Mouse (Mus musculus) ovary, adult 18-20 months (tissue): Measurements from ENCODE around the gene Fadd.

ENCODE experiments used
- DNase-seq: peaks from one replicate; pipeline ENCODE4 v3.0.0; 2022; ENCODE audit warnings: low spot score, mixed read lengths

The Fadd gene

DNA sequence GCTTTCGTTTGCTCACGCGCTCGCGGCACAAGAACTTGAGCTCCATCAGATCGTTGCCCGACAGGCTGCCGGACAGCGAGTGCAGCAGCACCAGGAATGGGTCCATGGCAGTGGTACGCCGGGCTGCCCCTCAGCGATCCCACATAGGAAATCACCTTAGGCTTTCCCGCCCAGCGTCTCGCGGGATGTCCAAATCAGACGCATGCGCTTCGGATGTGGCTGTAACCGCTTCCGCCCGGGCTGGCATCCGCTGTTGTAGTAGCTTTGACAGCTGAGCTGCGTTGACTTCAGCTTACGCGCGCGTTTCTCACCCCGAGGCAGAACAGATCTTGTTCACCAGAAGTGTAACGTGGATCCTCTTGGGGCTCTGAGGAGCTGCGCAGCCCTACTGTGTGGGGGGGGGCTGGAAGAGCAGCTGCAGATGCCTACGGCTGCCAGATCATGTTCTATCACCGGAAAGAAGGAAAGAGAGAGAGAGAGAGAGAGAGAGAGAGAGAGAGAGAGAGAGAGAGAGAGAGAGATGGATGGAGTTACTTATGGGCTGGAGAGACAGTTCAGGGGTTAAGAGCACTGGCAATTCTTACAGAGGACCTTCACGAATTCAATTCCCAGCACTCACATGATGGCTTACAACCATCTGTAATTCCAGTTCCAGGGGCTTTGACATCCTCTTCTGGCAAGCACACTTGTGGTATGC lies at the start of gene Fadd:
Fadd (minus strand) TSS at position 180 of the 697 bp plus-strand sequence.
- DNase-seq: peak; percentile 88

DNA sequence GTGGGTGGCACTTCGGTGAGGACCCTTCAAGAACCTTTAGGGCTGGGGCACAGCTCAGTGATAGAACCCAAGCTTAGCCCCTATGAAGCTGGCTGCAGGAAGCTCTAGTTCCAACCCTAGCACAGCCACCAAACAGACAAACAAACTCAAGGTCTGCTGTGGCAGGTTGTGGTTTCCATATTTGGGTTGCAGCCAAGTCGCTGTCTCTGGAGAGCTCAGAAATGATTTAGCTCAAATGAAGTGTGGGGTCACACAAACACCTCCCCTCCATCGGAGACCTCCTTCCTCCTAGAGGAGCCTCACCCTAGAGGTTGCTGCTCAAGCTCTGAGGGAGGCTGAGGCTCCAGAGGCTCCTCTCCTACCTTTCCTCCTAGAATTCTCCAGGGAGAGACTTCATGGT lies 48.4 kb upstream of the Fadd start:
- no peak for DNase-seq

DNA sequence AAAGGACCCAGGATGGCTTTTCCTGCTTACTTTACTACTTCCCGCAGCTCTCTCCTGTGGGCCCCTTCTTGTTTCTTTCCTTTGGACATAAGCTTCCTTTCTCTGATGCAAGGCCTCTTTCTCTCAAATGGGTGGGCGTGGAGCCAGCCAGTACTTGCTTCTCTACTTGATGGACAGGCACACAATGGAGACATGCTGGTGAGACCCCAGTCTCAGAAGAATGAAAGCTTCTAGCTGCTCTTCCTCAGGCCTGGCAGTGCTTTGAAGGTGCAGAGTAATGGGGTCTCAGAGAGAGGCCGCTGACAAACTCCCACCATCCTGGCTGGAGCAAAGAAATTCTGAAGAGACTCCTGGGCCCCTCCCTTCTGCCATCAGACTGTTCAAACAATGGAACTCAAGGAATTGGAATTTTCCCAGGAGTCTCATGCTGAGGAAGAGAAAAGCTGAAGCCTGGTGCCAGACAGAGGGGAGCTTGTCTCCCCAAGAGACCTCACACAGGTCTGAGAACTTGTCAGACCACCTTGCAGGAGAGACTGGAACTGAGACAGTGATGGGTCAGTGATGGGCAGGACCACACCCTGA lies 46.2 kb upstream of the Fadd start:
- no peak for DNase-seq

DNA sequence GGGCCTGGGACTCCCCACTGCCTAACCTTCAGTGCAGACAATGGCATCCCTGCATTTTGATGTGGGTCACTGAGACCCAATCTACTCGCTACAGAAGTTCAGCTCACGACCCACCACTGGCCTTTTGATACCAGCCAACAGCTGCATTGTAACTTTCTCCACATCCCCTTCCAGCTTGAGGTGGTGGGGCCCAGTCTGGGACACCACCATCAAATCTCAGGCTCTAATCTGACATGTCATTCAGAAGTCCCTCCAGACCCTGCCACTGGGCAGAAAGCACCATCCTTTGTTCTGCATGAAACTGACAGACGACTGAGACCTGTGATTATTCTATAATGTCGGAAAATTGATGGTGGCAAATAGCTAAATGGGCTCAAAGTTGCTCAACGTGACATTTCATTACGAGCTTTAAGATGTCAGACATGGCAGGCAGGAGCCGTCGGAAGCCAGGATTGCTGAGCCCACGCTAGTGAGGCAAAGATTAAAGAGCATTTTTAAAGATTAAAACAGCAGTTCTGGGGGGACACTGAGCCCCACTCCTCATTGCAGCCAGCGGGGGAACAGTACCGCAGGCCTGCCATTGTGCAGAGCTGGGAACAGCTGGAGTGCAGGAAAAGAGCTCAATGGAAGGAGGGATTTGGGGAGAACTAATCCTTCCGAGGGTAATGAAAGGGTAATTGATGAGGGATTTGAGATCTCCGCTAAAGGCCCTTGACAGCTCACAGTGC lies 45.5 kb upstream of the Fadd start:
- no peak for DNase-seq

DNA sequence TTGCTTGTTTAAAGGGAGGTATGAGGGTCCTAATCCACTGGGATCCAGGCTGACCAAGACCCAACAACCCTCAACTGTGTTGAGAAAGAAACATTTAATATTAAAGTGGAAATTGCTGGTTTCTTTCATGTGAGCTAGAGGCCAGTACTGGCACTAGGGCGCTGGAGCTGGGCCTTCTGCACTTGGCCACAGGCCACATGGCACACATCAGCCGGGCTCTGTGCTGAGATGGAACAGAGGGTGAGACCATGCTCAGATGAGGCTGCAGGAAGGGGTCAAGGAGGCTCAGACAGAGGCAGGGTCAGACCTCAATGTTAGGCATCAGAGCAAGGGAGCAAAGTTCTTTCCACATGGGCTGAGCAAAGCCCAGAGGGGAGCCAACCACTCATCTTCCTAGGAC lies 43.8 kb upstream of the Fadd start:
- no peak for DNase-seq

DNA sequence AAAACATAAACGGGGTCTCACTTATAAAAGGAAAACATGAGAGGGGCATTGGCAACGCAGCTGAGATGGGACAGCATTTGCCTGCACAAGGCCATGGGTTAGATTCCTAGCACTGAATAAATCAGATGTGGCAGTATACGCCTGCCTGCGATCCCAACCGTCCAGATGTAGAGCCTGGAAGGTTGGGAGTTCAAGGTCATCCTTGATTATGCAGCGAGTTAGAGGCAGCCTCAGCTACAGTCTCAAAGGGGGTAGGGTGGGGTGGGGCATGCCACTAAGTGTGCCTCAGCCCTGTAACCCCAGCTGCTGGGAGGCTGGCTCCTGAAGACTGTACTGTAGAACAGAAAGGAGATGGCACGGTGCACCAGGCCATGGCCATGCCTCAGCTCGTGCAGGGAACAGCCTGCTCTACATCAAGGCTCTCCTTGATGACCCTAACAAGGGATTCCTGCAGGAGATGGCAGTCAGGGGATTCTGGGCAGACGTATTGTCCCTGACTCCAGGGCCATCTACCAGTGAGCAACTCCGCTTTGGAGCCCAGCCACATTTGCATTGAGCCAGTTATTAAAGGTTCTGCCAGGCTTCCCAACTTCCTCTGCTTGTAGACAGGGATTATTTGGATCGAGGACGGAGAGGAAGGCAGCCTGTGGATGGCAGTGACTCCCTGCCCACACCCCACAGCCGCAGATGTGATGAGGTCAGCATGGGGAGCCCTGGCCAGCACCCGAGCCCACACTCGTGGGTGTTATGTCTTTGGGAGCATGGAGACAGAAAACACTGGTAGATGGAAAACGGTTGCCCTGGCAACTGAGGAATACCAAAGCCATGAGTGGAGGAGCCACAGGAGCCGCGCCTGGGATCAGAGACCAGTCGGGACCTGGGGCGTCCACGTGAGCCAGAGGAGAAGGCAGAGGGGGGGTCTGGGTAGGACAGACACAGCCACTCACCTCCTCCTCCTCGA lies 38.7 kb upstream of the Fadd start:
- peak; percentile 77 for DNase-seq

DNA sequence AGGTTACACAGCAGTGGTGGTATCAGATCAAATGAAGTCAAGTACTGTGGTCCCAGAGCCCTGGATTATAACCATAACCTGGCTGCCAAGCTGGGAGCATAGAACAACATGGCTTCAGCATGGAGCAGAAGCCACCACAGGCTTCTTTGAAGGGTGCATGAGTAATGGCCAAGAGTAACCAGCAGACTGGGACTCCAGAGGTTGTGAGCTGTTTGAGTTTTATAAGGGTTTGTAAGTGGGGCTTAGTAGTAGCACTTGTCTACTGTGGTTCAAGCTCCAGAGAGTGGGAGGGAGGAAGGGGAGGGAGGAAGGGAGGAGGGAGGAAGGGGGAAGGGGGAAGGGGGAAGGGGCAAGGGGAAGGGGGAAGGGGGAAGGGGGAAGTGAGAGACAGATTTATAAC lies 38.1 kb upstream of the Fadd start:
- DNase-seq: no peak

DNA sequence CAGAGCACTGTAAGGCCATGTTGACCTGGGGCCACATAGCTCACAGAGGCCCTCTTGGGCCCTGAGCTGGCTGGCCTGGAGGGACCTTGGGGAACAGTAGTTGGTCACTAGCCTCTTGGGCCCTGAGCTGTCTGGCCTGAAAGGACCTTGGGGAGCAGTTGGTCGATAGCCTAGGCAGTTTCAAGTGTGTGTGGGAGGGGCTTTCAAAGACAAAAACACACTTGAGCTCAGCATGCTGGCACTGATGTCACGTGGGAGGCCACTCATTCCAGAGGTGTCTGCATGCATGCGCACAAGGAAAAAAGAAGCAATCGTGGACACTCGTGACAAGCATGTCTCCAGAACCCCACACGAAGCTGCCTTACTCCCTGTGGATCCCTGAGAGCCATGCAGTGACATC lies 33.1 kb upstream of the Fadd start:
- peak; percentile 47 for DNase-seq

DNA sequence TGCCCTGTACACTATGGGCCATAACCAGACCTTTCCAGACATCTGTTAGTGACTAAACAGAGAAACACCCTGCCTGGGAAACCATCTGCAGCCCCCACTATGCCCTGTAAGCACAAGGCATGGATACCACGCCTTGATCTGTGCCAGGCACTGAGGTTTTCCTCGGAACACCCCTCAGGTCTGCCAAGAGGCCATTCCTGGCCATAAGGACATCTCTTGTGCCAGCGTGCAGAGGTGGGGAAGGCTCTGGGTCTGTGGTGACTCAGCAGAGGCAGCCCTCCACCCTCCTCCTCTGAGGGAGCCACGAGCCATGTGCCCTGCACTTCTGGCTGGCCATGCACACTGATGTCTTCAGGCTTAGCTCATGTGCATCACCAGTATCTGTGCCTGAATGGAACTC lies 30.6 kb upstream of the Fadd start:
- DNase-seq: no peak

DNA sequence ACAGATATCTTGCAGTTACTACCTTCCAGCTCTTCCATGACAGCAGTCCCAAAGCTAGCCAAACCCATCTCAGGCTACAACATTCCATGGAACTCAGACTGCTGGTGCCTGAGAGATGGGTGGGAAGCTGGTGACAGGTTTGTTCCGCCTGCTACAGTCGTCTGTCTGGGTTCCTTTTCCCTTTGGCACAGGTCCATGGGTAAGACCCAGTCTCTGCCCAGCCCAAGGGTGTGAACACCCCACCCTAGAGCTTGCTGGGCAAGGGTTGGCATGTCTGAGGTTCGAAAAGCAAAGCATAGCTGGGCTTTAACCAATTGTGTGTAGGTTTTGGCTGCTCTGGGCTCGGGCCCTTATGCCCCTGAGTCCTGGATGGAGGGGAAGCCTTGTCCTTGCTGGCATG lies 30.1 kb upstream of the Fadd start:
- DNase-seq: no peak

DNA sequence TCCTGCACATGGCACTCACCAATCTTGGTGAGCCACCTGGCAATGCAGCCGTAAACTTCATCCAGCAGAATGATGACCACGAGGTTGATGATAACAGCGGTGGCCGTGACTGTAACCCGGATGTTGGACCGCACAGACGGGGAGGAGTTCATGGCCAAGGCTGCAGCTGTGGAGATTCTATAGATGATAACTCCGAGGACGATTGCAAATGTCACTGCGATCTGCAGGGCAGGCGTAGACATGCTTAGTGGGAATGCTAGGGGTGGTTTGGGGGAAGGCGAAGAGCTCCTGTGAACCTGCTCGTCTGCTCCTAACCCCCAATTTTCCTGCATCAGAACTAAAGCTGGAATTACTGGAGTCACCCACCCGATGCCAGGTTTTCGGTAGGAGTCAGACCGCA lies 29.3 kb upstream of the Fadd start:
- peak; percentile 25 for DNase-seq

DNA sequence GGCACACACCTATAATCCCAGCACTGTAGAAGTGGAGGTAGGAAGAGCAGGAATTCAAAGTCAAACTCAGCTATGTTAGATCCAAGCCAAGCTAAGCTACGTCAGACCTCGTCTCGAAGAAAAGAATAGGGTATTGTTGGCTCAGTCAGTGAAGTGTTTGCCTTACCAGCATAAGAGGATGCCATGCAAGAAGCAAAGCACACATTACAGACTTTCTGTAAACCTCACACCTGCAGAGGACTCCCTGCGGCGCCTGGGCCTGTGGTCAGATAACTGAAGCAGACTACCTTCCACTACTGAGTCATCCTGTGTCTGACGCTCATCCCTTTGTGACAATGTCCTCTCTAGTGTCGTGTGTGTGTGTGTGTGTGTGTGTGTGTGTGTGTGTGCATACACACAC lies 27.3 kb upstream of the Fadd start:
- DNase-seq: no peak

DNA sequence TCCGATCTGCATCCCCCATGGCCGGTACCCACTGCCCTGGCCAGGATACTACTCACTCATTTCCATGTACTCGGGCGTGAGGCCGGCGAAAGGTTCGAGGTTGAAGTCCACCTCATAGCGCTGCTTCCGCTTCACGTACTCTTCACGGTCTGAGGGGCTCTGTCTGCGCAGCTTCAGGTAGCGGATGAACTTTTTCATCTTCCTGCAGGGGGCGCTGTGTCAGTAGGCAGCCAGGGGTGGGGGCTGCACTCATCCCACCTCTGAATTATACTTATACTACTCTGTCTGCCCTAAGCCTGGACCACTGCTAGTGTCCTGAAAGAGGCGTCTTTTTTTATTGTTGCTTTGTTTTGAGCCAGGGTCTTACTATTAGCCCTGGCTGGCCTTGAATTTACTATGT lies 25.6 kb upstream of the Fadd start:
- DNase-seq: no peak

DNA sequence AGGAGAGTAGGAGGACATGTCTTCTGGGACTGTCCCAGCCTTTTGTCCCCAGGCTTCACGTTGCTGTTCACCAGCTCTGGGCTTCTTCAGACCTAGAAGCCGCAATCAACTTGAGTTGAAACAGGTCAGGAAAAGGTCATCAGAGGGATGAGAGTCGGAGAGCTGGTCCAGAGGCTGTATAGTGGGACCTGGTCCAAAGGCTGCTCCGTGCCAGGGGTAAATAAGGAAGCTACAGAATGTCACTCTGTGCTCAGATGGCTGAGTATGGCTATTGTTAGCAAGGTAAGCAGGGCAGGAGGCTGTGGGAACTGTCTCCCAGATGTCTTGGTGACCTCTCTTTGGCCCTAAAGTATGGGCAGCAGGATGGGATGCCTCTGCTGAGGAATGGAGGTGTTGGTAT lies 22.5 kb upstream of the Fadd start:
- no peak for DNase-seq

DNA sequence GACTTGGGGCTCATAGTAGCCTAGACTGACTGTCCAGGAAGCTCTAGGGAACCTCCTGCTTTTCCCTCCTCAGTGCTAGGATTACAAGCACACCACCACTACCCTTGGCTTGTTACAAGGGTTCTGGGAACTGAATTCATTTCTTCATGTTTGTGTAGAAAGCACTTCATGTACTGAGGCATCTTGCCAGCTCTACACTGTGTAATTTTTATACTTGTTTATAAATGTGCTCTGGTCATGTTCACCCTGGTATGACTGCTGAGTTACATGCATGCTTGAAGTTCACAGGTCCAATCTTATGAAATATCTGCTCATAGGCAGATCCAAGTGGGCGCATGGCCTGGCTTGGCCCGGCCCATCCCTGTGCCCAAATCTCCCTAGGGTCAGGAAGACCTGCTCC lies 22.0 kb upstream of the Fadd start:
- DNase-seq: no peak

DNA sequence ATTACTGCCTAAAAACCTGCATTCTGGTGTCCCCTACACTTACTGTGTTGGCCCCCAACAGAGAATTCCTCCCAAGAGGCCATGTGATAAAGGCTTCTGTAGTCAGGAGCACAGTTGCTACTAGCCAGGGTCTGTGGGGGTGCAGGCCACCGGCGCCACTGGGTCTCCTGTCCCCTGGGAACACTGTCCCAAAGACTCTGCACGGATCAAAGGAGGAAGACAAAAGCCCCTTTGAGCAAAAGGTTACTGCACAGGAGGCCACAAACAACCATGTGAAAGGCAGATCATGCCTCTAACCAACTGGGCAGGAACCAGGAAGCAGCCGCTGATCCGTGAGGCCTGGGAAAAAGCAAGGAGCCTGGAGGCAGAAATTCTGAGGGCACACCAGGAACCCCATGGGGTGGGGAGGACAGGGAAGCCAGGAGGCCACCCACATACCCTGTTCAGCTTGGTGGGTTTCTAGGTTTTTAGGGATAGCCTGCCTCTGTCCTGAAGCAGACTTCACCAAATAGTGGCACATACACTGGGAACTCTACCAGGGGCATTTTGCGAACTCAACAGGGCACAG lies 18.2 kb upstream of the Fadd start:
- DNase-seq: no peak

DNA sequence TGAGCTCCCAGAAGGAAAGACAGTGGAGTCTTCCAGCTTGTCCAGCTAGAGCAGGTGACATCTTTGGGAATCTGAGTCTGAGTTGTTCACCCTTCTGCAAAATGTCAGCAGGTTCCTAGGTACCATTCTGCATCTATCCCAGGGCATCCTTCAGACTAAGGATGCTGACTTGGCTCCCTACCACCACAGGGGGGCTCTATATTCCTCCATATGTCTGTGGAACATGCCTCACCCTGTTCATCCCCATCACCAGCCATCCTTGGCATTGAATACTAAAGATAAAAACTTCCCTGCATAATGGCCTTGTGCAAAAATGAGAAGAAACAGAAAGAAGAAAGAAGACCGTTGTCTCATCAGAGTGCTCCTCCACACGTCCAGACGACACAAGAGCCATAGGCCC lies 7.2 kb upstream of the Fadd start:
- no peak for DNase-seq

DNA sequence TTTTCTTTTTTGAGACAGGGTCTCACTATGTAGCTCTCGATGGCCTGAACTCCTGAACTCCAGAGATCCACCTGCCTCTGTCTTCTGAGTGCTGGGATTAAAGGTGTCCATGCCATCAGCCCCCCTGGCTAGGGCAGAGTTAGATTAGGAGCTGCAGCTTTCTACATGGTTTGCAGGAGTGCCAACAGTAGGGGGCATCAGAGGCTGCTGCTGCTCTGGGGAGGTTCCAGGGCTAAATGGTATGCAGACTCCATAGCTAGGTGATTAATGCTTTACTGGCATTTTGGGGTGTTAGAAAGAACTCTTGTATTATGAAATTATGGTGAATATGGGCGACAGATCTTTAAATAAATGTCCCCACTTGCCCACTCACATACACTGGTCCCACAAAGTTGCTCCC lies 5.0 kb upstream of the Fadd start:
- DNase-seq: no peak

DNA sequence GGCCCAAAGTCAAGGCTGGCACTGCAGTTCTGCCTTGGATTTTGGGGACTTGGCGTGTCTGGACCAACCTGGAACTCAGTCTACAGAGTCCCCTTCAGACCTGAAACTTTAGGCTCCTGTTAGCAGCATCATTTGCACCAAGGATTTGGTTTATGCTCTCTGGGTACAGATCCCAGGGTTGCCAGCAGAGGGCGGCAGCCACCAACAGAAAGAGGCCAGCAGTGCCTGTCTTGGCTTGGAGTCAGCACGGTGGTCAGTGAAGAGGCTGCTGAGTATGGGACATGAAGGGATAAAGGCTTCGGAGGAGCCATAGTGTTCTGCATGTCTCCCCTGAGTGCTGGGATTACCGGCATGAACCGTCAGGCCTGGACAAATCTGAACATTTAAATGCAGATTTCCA lies 3.4 kb upstream of the Fadd start:
- peak; percentile 48 for DNase-seq

DNA sequence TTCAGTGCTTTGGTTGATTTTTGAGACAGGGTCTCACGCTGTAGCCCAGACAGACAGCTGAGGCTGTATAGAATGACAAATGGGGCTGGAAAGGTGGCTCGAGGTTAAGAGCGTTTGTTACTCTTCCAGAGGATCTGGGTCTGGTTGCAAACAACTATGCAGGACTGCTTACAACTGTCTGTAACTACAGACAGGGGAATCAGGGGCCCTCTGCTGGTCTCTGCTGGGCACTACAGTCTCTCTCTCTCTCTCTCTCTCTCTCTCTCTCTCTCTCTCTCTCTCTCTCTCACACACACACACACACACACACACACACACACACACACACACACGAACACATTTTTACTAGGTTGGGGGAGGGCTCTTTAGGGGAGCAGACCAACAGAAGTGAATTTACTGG lies 1.4 kb upstream of the Fadd start:
- DNase-seq: no peak

DNA sequence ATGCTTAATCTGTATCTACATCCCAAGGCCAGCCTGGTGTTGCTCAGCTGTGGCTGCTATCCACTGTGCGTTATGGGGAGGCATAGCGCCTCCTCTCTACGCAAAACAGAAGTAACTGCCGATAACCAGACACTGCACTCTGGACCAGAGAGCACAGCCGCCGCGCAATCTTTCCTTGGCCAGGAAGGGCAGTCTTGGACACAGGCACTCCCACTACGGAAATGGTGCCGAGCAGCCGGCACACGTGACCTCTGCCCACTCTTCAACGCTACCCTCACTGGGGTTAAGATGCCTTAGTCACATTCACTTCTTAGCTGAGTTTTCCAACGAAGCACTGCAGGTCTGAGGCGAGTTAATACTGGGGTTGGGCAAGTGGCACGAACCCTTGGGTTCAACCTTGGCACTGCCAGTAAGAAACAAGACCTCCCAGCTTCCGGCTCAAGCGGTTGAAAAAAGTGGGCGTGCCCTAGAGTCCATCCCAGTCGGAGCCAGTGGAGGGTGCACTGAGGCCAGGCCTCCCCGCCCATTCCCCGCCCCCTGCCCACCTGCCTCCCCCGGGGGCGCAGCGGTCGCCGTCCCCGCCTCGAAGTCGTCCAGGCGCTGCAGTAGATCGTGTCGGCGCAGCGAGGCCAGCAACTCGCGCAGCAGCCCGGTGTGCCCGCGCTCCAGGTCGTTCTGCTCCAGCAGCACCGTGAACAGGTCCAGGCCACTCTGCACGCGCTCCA lies 542 bp downstream of the Fadd start:
- DNase-seq: peak; percentile 82
